Mouse (Mus musculus) heart, adult 9 months (tissue): ENCODE results near the gene Clrn2.

Source experiments
- DNase-seq, 2 experiments: peaks; one replicate each; pipeline ENCODE4 v3.0.0; 2022; ENCODE audit warnings: low spot score in 2 of 2

Gene Clrn2

GRCm38 (mm10) chr5:45510071-45510470 is 56.5 kb downstream of the Clrn2 start:
- DNase-seq = no peak

GRCm38 (mm10) chr5:45512908-45513307 is 59.4 kb downstream of the Clrn2 start:
- DNase-seq = no peak

- DNase-seq = no peak
These were observed 60.0 kb downstream of the Clrn2 start for GRCm38 (mm10) chr5:45513511-45513910.
